Mouse (Mus musculus) lung, adult 2 months (tissue): ENCODE data around the gene Itm2c.

Source experiments
- CTCF ChIP-seq: fragments of 200-500 bp; IDR thresholded peaks from 2 replicates; pipeline ENCODE4 v1.5.1; 2011; ENCODE audit warnings: mild to moderate bottlenecking, low read length, control low read depth; ENCODE audit not compliant: insufficient read depth
- POLR2A ChIP-seq: fragments of 200-500 bp; IDR thresholded peaks from 2 replicates; pipeline ENCODE4 v1.6.1; 2011; ENCODE audit warnings: low read depth, mild to moderate bottlenecking, control low read depth, low read length, borderline replicate concordance; ENCODE audit errors: extremely low read depth

GRCm38 (mm10) chr1:85933631-85934465 is 39.8 kb downstream of the Itm2c start:
- no peak for TF ChIP-seq CTCF
- no peak for TF ChIP-seq POLR2A
